8 mouse cellular contexts compared by ENCODE assay signal in genomic region chr7:82867271-82868121, GRCm38 (mm10). TPM values are rescaled to one million over a fixed set of nuclear protein-coding genes. Genes with fewer than 3 reads are reported as not detected.
A peak's percentile ranks its signal among the peaks of the same experiment; 100 is the strongest.
DNase-seq lines count a peak whose midpoint lies in the region; ATAC-seq lines count a peak whose summit lies in the region.

Gene Mex3b (plus strand): TSS chr7:82867333.

- ATAC-seq in intestine, embryonic 14.5 days (replicated peaks; ENCODE audit: low FRiP score, low TSS enrichment, low read depth): no peak
- peak; percentile 21; the same call in 1 of the 2 replicates for ATAC-seq in megakaryocyte-erythroid progenitor cell, adult 5-6 weeks (replicated peaks; ENCODE audit: low FRiP score, low TSS enrichment, poor library complexity, severe bottlenecking)
- ATAC-seq in granulocyte monocyte progenitor cell, adult 5-6 weeks (replicated peaks; ENCODE audit: poor library complexity, severe bottlenecking): no peak

- H3K36me3 ChIP-seq in intestine, embryonic 14.5 days (ENCODE audit: control insufficient read depth, insufficient read depth, low read length): peaks cover 14% of the 10 kb centered on the region; the same call in 1 of the 2 replicates

- intact Hi-C loops in gastrocnemius, postnatal 14 days (cut with DNase I; ENCODE audit: low total_unique reads): loop anchor here (10.0 kb wide), 1 partner anchor 687 kb away; no protein-coding TSS in a partner anchor
- intact Hi-C loops in left cerebral cortex, postnatal 14 days (cut with DNase I): loop anchor here (2.0 to 10.0 kb wide), 4 partner anchors 55 to 681 kb away; no protein-coding TSS in a partner anchor

- peak within 1 kb of the TSS; percentile 98 for H3K9ac ChIP-seq in intestine, embryonic 14.5 days (ENCODE audit: low read length)

- no peaks in the 10 kb centered on the region for H3K9me3 ChIP-seq in intestine, embryonic 14.5 days (ENCODE audit: control insufficient read depth, low read length)

- no peaks in the 10 kb centered on the region for H3K27me3 ChIP-seq in intestine, embryonic 14.5 days (replicated peaks; ENCODE audit: control insufficient read depth, insufficient read depth, low read length)

- DNase-seq in adrenal gland, adult (ENCODE audit: inconsistent age in 2 of 2, low spot score in 1 of 2): peak; percentile 58 to 88
- DNase-seq in cerebellum, postnatal 4 days (ENCODE audit: low spot score in 2 of 2): peak; percentile 41 to 59
- peak; percentile 67 for DNase-seq in gastrocnemius, postnatal 14 days
- peak; percentile 89 for DNase-seq in intestine, embryonic 14.5 days (ENCODE audit: low spot score)
- DNase-seq in left cerebral cortex, postnatal 14 days (ENCODE audit: low spot score in 2 of 2): peak; percentile 67 to 68
- DNase-seq in spleen, adult 12 weeks (ENCODE audit: low spot score): peak; percentile 30

- peak within 1 kb of the TSS; percentile 98 for H3K4me2 ChIP-seq in intestine, embryonic 14.5 days (ENCODE audit: low read length)

- peak within 1 kb of the TSS; percentile 99 for H3K27ac ChIP-seq in intestine, embryonic 14.5 days (ENCODE audit: low read depth)

- H3K4me1 ChIP-seq in intestine, embryonic 14.5 days (replicated peaks; ENCODE audit: control insufficient read depth, insufficient read depth, low read length): peaks cover 17% of the 10 kb centered on the region

- peak within 1 kb of the TSS; percentile 92 for H3K4me3 ChIP-seq in intestine, embryonic 14.5 days (ENCODE audit: low read depth, low read length)

- under 1% methylated on average over 69 of the region's 87 CpGs for WGBS in intestine, embryonic 14.5 days

RNA-seq across cellular contexts. Expression of gene Mex3b, which starts in this region (rescaled TPM):
- total RNA-seq in gastrocnemius, postnatal 14 days (2021): 1 to 10 TPM; 3.3 to 4.2 TPM
- 11.8 and 14.1 TPM in 2 replicates for polyA plus RNA-seq in intestine, embryonic 14.5 days (2014; fragmentation: Nextera tagmentation; extraction: Ambion mirVana)
- 10 to 100 TPM; 25.0 to 29.7 TPM for total RNA-seq in left cerebral cortex, postnatal 14 days (2021)
- 2.6 and 3.1 TPM in 2 replicates for total RNA-seq in megakaryocyte-erythroid progenitor cell, adult 5-6 weeks (2014; fragmentation: Nextera tagmentation)
- 8.4 and 9.8 TPM in 2 replicates for total RNA-seq in megakaryocyte-erythroid progenitor cell, adult 5-6 weeks (2017)
- 2.0 and 2.4 TPM in 2 replicates for total RNA-seq in granulocyte monocyte progenitor cell, adult 5-6 weeks (2014; fragmentation: Nextera tagmentation)
- total RNA-seq in granulocyte monocyte progenitor cell, adult 5-6 weeks (2017): 4.2 TPM in 2 replicates

Comparison
In these comparisons a context has a peak if more than half of its experiments do, and no peak if none do; other contexts are left out.
1. DNase-seq: peak in every context shown above with its lines; median percentile 89 in intestine, embryonic 14.5 days; 73 in adrenal gland, adult; 68 in left cerebral cortex, postnatal 14 days; 67 in gastrocnemius, postnatal 14 days; 50 in cerebellum, postnatal 4 days; 30 in spleen, adult 12 weeks.